Mouse (Mus musculus) activated CD4-positive, CD25-positive, alpha-beta regulatory T cell (primary cell): ENCODE measurements around the gene Rorc. TPM values are rescaled to one million over a fixed set of nuclear protein-coding genes. Genes with fewer than 3 reads are reported as not detected.

ENCODE experiments used
- polyA plus RNA-seq, 2 experiments: library from polyadenylated mRNA; unstranded; fragments of 100-300 nt; shearing (Covaris generic); gene quantifications; one replicate each; pipeline ENCODE4 v1.2.1; 2017

Rorc gene
- 1 to 10 TPM in 1 of 2 experiments, under 1 TPM in 1; 0.82 to 2.3 TPM for polyA plus RNA-seq

GRCm38 (mm10) chr3:94372641-94373040 lies at the start of gene Rorc:
Rorc (plus strand) TSS chr3:94372794.

GRCm38 (mm10) chr3:94341959-94342422 lies 30.6 kb upstream of the Rorc start, which contains the start of gene Them5:
Them5 (plus strand) TSS chr3:94342099.

GRCm38 (mm10) chr3:94362138-94362537 lies 10.5 kb upstream of the Rorc start, which contains the start of gene C2cd4d:
C2cd4d (plus strand) TSS chr3:94362438.

GRCm38 (mm10) chr3:94398217-94398616 lies 25.6 kb downstream of the Rorc start, which contains the start of gene Lingo4:
Lingo4 (plus strand) TSS chr3:94398517.

GRCm38 (mm10) chr3:94413031-94413679 lies 40.6 kb downstream of the Rorc start, which contains the start of gene Tdrkh:
Tdrkh (plus strand) TSS chr3:94413273.

GRCm38 (mm10) chr3:94442951-94443596 lies 70.5 kb downstream of the Rorc start, which contains the start of gene Mrpl9:
Mrpl9 (plus strand) TSS chr3:94443318.

GRCm38 (mm10) chr3:94443597-94443964 lies 71.0 kb downstream of the Rorc start, which contains the start of gene Oaz3:
Oaz3 (minus strand) TSS chr3:94443915.

Other genes with a start within 250 kb of the Rorc start
- not detected for gene Gm10696, start 194.6 kb upstream of the Rorc start, polyA plus RNA-seq
- gene Gm5286, start 176.1 kb upstream of the Rorc start, polyA plus RNA-seq = not detected
- gene Gm4778, start 108.8 kb upstream of the Rorc start, polyA plus RNA-seq = not detected
- 1 to 10 TPM; 4.2 to 6.5 TPM for gene Them4, start 62.7 kb upstream of the Rorc start, polyA plus RNA-seq
- not detected for gene Them5, start 30.7 kb upstream of the Rorc start, polyA plus RNA-seq
- under 1 TPM in 1 of 2 experiments, not detected in 1; 0.24 TPM for gene C2cd4d, start 10.4 kb upstream of the Rorc start, polyA plus RNA-seq
- gene Lingo4, start 25.7 kb downstream of the Rorc start, polyA plus RNA-seq = under 1 TPM in 1 of 2 experiments, not detected in 1; 0.12 TPM
- 1 to 10 TPM; 3.8 to 4.7 TPM for gene Tdrkh, start 40.5 kb downstream of the Rorc start, polyA plus RNA-seq
- 10 to 100 TPM; 39.5 to 72.8 TPM for gene Mrpl9, start 70.5 kb downstream of the Rorc start, polyA plus RNA-seq
- 1 to 10 TPM in 1 of 2 experiments, under 1 TPM in 1; 0.64 to 2.0 TPM for gene Oaz3, start 71.1 kb downstream of the Rorc start, polyA plus RNA-seq
- 1 to 10 TPM; 1.0 to 2.2 TPM for gene Celf3, start 105.5 kb downstream of the Rorc start, polyA plus RNA-seq
- under 1 TPM in 1 of 2 experiments, not detected in 1; 0.69 TPM for gene Riiad1, start 107.5 kb downstream of the Rorc start, polyA plus RNA-seq
- gene Snx27, start 209.9 kb downstream of the Rorc start, polyA plus RNA-seq = 10 to 100 TPM; 18.4 to 24.6 TPM